Mouse (Mus musculus): ENCODE results near the gene Nmnat2. TPM values are rescaled to one million over a fixed set of nuclear protein-coding genes. Genes with fewer than 3 reads are reported as not detected.

Nmnat2 gene
- total RNA-seq (2021): 1 to 10 TPM in 1 of 2 experiments, under 1 TPM in 1; 0.78 to 1.1 TPM
- 0.84 and 1.0 TPM in 2 replicates for polyA plus RNA-seq (2012; rRNA removed)
- long read RNA-seq, partial matches to known transcripts: 0 of 1 reads
- long read RNA-seq, other reads (novel, unspliced or antisense): 1 of 1 reads

DNA sequence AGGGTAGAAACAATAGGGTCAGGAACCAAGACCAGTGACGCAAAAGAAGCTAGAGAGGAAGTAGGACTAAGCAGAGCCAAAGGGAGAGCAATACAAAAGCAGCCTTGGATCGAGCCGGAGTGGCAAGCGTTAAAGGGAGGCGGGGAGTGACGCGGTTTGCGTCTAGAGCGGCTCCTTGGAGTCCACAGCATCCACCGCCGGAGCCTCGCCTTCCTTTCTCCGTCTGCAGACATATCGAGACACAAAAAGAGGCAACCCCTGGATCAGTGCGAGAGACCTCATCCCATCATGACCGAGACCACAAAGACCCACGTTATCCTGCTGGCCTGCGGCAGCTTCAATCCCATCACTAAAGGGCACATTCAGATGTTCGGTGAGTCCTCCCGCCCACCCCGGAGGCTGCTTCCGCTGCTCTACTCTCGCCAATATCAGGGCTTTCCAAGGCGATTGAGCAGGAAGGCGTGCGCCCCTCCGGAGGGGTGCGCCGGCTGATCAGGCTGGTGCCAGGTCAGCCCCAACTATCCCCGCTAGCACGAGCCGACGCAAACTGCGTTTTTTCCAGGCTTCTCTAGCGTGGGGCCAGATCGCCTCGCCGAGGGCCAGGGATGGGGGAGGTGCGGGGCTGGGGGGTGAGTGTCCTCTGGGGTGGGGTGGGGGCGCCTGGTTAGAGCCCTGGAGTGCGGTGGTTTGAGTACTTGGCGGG lies at the start of gene Nmnat2:
TSS of gene Nmnat2 (plus strand) at position 173 of the 703 bp plus-strand sequence.
- no peak for DNase-seq

DNA sequence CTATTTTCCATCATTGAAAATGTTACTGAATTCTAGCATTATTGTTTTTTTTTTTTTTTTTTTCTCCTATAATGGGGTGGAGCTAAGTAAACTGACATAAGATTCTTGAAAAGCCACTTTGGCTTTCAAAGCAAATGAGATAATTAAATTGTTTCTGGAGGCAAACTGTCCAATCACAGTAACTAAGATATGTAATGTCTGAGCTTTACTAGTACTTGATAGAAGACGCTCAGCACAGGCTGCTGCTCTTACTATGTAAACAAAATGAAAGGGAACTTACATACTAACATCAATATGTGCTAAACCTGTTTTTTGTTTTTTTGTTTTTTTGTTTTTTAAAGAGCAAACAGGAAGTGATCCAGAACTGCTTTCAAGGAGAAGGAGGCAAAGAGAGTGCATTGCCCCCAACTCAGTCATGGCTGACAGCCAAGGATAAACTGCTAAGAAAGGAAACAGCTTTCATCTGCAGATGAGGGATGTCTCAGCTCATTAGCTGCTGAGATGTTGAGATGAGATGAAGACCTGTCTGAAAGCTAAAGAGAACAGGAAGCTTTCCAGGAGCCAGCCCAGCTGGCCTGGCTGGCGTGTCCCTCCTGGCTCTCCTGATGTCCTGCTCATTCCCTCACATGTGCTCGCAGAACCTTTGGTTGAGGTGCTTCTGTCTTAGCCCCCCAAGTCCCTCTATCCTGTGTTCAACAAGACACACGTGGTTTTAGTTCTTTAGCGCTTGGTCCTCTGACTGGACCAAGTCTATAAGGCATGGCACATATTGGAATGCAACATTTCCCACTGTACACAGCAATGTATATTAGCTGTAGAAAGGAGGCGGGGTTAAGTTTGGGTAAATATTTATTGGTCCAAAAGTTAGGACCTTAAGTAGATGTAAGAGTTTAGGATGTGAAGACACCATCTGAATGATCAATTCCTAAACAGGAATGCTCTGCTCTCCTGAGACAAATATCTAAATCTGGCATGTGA lies 41.0 kb upstream of the Nmnat2 start:
- DNase-seq: no peak

DNA sequence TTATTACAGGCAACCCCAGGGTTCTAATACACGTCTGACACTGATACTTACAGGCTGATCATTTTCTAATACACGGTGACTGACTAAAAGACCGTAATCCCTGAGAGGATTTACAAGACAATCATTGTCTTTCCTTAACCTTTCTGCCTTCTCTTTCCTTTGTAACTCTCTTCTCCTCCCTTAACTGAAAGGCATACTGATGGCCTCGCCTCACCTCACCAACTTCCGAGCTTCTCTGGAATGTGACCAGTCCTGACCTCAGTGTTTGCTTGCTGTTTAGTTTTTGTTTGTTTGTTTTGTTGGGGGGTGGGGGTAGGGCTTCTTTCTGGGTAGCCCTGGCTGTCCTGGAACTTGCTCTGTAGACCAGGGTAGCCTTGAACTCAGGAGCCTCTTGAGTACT lies 39.0 kb upstream of the Nmnat2 start:
- DNase-seq: no peak

DNA sequence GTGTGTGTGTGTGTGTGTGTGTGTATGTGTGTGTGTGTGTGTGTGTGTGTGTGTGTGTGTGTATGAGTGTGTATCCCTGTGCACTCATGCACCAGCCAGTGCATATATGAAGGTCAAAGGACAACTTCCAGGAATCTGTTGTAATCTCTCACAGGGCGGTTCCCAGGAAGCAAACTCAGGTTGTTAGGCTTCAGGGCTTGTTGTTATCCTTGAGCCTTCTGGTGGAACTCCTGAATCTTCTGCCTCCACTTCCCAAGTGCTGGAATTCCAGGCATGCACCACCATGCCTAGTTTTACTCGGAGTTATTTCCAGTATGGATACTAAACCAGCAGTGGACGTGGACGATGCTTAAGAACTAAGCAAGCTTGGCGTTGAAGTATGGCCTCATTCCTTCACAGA lies 37.9 kb upstream of the Nmnat2 start:
- DNase-seq: no peak

DNA sequence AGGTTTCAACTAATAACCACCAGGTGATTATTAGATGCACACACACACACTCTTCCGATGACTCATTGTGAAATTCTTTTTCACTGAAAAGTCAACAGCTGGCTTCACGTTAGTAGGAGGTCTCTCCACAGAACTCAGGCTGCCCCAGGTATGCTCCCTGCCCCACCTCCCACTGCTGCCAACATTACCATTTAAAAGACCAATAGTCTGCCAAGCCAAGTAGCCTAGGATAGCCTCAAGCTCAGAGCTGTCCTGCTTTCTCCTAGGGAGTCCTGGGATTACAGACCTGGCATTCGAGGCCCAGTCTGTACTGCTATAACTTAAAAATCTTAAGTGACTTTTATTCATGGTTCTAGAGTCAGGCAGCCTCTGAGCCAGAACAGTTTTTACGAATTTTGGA lies 37.2 kb upstream of the Nmnat2 start:
- DNase-seq: no peak

DNA sequence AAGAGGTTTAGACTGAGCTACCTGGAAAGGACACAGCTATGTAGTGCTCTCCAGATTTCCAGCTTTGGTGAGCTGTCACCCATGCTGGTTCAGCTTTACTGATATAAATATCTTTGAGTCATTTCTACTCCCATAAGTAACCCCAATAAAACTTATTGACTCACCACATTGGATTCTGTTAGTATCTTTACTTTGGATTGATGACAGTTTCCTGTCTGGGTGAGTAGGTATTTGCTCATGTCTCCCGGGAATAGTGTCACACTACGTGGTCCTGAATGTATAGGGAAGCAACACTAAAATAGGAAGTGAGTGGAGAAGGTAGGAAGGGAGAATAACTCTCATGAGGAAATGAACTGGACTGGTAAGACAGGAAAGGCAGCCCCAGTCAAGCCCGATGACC lies 33.0 kb upstream of the Nmnat2 start:
- no peak for DNase-seq

DNA sequence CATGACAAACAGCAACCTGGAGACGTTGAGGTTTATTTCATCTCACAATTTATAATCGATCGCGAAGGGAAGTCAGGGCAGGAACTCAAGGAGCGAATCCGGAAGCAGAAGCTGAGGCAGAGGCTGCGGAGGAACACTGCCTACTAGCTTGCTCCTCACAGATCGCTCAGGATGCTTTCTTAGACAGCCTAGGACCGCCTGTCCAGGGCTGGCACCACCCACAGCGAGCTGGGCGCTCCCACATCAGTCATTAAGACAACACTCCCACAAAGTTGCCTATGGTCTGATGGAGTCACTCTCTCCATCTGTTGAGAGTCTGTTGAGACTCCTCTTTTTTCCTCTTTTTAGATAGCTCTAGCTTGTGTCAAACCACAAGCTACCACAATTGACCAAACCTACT lies 20.8 kb upstream of the Nmnat2 start:
- DNase-seq: no peak

DNA sequence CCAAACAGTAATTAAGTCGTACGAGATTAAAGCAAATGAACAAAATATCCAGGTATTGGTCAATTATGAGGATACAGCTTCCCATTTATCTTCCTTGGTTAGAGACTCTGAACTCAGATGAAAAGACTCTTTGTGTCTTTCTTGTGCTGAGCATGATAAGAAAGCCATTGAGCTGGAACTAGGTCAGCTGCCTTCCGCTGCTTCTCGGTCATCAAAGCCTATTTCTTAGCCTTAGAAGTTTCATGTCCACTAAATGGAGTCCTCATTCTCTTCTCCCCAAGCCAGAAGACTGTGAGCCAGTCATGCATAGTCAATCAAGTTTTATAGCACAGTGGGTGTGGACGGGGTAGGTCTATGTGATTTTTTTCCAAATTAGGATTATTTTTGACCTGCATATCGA lies 19.3 kb upstream of the Nmnat2 start:
- DNase-seq: no peak

DNA sequence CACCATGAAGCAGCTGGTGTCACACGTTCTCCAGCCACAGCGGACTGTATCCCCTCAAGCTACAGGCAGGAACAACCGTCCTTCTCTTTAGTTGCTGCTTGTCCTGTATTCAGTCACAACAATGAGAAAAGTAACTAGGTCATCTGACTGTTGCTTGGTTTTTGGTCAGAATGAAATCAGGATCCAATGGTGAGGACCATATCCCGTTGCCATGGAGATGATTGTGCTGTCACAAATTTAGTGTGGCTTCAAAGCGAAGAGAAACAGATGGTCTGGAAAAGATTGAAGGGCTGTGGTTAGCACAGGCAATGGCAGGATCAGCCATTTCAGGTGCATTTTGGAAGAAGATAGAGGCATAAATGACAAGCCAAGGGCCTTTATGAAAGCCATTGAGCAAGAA lies 18.4 kb upstream of the Nmnat2 start:
- DNase-seq: no peak

DNA sequence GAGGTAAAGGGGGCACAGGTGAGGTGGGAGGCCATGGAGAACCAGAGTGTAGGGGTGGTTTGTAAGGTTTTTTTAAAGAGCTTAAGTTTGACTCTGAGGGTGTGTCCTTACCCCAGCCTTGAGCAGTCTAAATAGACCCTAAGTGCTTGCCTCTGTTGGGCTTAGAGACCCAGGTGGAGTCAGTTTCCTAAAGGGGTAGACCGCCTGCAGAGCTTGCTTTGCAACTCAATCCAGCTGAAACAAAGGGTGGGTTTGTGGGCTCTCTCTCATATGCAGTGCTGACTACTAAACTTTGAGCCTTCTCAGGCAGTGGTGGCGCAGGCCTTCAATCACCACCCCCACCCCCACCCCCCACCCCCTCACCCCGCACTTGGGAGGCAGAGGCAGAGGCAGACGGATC lies 11.8 kb upstream of the Nmnat2 start:
- DNase-seq: no peak

DNA sequence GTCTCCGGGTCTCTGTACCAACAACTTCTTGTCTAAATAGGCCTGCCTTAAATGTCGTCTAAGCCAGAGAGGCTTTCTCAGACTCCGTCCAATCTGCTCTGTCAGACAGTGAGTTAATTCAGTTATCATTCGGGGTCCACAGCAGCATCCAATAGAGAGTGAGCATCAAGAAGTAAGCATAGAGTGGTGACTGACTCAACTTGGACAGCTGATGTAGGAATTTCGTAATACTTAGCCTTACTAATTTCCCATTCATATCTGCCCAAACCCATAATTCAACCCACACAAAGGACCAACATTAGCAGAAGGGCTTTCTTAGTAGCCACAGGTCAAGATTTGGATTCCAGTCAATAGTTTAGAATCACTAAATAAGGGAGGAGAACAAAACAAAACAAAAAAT lies 626 bp upstream of the Nmnat2 start:
- no peak for DNase-seq

DNA sequence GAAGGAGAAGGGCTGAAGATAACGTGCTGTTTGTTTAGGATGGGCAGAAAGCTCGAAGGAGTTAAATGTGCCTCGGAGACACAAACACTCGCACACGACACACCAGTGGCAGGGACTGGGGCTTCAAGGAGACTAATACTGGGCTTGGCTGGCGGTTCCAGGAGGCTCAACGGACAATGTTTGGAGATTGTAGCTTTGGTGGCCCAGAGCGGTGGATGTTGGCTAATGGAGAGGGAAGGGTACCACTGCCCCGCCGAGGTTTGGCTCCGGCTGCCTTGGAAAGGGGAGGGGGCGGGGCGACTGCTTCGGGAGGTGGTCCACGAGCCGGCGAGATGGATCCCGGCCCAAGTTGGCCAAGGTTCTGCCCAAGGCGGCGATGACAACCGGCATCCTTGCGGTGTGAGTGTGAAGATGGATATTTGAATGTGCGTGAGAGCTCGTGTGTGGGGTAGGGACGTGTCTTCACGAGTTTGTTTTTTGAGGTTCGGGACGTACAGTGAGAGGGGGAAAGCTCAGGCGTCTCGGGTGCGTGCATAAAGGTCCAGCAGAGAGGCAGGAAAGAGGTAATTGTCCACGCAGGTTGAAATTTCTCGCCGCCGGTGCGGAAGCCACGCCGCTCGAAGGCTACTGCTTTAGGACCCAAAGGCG lies 895 bp downstream of the Nmnat2 start:
- no peak for DNase-seq

DNA sequence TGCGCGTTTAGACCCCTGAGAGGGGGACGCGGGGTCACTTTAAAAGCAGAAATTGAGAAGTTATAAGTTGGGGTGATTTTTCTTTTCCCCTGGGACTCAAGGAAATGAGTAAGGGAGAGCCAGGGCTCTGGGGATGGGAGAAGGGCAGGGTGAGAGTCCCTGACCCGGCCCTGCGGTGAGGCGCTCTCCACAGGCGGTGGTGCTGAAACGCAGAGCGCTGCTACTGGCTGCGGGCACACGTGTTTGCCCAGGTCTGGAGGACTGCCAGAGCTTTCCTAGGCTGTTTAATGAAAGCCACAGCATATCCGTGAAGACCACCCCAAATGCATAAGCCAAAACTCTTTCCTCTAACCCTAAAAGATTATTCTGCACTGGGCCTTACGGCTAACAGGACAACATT lies 1.4 kb downstream of the Nmnat2 start:
- DNase-seq: peak; percentile 70

DNA sequence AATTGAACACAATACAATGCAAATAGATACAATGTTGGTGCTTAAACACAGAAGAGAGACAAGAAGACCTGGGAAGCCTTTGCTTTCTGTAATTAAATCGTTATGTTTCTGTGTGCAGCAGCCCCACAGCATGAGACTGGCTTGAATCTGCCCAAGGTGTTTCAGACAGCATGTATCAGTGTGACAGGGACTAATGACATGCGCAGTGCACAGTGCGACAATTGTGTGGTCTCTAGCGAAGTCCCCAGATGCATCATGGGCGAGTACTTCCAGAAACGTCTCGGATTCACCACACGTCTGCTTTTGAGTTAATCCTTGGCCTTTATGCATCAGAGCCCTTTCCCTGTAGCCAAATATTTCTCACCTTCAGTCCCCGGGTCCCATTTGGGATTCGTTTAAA lies 9.6 kb downstream of the Nmnat2 start:
- DNase-seq: no peak

DNA sequence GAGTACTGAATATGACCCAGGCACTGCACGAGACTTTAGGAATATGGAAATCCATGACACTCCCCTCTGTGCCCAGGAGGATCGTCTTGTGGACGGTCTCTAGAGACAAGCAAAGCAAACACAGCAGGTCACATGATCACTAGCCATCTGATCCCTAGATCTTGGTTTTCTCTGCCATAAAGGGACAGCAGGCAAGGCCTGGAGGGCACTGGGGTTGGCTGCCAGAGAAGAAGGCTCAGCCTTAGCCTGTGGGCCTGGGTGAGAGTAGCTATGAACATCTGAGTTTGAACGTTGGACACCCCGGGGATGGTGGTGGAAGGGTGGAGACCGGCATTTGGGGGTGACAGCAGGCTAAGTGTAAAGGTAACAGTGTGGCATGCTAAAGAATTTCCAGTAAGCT lies 11.4 kb downstream of the Nmnat2 start:
- DNase-seq: no peak

DNA sequence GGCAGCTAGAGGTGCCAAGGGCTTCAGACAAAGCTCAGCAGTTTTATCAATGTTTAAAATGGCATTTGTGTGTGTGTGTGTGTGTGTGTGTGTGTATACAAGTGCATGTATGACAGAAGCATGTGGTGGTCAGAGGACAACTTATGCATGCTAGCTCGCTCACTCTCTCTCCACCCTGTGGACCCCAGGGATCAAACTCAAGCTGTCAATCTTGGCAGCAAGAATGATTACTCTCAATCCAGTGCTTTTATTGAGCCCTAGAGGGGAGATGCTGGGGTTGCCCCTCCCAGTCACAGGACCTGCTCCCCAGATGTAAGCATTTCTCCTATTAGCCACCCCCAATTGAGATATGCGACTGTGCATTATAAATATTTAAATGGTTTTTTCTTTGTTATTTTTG lies 11.9 kb downstream of the Nmnat2 start:
- DNase-seq: no peak

DNA sequence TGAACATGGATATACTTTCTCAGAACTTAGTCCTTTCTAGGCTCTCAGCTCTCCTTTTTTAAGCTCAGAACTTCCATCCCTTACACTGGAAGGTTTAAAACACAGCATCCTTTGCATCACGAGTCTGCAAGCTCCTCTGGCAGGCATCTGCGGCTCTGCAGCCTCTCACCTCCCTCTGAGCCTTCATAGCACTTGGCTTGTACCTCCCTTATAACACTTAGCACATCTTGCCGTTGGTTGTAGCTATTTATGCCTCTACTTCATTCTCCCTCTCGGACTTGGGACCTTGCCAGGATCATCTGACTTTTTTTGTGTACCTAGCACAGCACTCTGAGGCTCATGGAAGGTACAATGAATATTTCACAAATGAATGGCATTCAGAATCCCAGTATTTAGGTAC lies 14.3 kb downstream of the Nmnat2 start:
- no peak for DNase-seq

DNA sequence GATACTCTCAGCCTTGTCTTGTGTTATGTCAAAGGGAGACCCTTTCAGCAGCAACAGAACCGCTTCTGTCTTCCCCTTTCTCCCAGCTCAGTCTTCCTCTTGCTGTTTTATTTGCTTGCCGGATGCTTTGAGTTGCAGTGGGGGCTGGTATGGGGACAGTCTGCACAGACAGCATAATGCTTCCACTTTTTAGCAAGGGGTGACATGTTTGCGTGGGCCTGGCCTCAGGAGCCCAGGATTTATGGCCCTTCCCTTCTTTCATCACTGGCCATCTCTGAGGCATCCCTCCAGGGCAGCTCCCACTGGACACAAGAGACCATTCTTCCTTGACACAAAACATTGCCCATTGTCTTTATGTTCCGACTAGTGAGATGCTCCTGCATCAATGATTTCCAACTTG lies 18.2 kb downstream of the Nmnat2 start:
- DNase-seq: no peak

DNA sequence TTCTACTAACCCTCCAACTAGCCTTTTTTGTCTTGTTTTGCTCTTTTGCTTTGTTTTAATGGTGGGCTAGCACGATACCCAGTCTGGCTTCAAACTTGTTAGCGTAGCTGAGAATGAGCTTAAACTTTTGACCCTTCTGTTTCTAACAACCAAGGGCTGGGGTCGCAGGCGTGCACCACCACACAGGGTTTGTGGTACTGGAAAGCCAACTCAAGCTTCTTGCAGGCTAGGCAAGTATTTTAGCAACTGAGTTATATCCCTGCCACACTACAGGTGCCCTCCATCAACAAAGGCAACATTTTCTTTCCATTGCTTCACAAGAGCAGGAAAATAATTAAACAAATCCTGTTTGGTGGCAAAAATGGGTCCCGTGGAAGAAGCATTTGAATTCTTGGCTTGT lies 18.6 kb downstream of the Nmnat2 start:
- DNase-seq: no peak

DNA sequence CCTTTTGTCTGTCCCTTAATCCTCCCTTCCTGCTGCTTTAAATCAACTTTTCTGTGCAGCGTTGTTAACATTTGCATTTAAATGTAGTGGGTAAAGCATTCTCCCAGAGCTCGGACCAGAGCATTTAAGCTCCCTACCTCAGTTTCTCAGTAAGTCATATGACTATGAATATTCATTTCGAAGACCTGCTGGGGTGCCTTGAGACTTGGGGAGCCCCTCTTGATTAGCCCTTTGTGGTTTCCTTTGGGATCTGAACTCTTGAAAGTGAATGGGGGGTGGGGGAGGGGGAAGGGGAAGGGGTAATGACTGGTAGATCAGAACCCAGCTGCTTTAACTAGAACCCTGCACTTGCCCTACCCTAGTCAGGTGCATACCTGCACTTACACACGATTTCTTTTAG lies 19.1 kb downstream of the Nmnat2 start:
- DNase-seq: no peak

DNA sequence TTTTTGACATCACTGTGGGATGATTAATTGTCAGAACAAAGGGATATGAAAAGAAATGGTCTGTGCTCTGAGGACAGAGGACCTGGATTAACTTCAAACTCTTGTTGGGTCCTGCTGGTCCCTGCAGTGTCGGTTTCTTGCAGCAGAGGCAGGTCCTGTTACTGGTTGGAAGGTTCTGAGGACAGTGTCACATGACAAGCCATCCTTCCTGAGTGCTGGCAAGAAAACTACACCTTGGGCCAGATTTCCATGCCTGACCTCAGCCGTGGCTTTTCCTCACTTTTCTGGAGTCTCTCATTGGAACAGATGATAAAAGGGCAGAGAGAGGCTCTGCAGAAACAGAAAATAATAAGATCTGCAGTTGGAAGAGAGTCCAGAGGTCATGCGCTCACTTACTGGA lies 20.4 kb downstream of the Nmnat2 start:
- no peak for DNase-seq

DNA sequence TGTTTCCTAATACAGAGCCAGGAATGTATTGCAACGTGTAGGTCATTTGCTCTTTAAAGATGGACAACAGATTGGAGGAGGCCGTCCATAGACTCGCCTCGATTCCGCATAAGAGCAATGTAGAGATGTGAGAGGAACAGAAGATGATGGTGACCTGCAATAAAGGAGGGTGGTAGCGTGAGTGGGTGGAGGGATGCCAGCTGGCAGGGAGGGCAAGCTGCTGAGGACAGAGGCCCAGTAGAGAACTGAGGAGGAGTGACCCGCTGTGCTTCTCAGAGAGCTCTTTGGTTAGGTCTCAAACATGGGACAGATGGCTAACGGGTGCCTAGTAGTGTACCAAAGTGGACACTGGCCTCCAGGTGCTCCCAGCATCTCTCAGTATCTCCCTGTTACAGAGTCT lies 23.9 kb downstream of the Nmnat2 start:
- no peak for DNase-seq

DNA sequence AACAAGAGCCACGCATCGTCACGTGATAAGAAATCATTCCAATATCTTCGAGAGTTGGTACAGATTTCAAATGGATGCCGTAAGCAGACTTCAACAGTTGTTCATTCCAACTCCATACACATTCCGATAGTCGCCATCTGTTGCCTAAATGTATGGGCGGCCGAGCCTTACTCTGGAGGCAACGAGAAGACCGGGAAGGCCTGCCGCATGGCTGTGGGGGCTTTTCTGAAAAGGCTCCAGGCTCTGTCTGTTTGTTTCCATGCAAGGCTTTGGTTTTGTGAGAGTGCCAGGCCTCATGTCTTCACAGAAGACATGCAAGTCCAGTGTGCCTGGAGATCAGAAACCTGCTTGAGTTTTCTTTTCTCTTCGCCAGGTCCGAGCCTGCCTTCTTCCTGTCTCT lies 28.6 kb downstream of the Nmnat2 start:
- no peak for DNase-seq

Data from adrenal gland, adult 2 months (tissue).